Mouse (Mus musculus) c-Kit-positive CD71-negative TER-119-negative erythroid progenitor cells, embryonic 14.5 days (primary cell): ENCODE measurements at regions not wholly inside any gene's neighbourhood (a gene's known extent, or its start where the extent isn't known, plus 50 kb on each side); places are given as distances from the start of the nearest gene placed in this dataset.

Source experiments
- DNase-seq: peaks from one replicate; pipeline ENCODE4 v3.0.0-alpha.2; 2013; ENCODE audit warnings: low read depth

DNA sequence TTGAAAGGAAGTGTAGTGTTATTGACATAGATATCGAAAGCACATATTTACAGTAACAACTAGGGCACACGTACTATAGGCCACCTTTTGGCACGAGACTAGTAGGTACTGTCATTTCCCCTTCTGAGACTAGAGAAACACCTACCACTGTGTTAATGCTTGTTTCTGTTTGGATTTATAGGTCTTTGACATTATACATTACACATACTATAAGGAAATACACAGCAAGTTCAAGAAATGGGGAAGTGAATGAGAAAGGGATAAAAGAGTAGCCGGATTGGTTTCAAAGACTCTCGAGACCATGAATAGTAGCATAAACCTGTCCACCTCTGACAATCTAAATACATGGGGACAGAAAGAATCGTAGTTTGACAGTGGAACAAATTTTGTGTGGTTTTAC, 900.3 kb upstream of the Pot1a start:
- peak; percentile 3 for DNase-seq

DNA sequence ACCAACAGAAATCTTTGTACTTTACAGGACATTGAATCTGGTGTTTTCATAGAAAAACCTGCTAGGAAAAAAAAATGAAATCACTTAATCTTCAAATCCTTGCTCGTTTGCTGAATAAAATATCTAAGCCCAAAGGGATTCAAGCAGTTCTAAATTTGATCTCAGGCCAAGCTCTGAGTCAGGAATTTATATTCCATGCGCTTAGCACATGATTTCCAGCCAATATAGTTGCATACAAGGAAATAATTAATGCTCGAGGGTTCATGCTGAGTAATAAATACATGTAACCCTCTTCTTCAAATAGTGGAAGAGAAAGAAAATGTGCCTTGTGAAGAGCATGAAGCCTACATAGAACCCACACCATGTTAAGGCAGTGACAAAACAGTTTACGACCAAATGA, 899.8 kb upstream of the Pot1a start:
- no peak for DNase-seq

DNA sequence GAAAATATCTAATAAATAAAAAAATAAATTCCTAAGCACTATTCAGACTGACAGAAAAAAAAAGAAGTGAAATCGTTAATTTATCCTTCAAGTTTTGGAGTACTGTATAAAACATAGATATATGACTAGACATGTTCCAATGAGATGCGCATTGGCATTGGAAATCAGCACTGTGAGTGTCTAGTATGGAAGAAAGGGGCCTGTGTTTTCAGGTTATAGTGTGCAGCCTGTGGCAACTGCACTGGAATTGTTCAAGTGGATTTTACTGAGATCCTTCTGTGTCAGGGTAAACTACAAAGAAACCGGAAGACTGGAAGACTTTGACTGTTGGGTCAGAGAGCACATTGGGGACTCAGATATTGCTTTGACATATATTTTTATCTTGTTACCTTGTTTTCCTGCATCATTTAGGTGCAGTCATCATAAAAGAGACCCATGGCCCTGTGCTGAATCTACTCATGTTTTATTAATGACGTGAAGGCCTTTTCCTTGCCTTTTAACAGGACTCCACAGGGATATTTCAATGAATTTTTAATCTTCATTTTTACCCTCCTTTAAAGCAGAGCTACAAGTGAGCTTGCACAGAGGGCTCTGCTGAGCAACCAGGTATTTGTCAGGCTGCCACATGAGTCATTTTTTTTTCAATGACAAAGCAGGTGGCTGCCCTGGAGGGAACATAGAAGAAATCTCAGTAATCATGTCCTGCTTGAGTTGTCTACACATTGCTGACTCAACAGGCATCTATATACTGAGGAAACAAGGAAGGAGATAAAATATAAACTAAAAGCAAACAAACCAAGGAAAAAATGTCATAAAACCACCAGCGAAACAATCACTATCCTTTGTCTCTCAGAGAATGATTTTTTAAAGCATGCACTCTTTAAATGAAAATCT, 899.2 kb upstream of the Pot1a start:
- DNase-seq, result no peak
